Mouse (Mus musculus) brain, embryonic 14.5 days (tissue): Measurements from ENCODE around the gene Cisd2.
A peak's percentile ranks its signal among the peaks of the same experiment; 100 is the strongest.

ENCODE experiments used
- CTCF ChIP-seq: fragments of 200-500 bp; IDR thresholded peaks from 2 replicates; pipeline ENCODE4 v1.5.1; 2012; ENCODE audit warnings: inconsistent platforms, mild to moderate bottlenecking, moderate library complexity, borderline replicate concordance; ENCODE audit not compliant: insufficient read depth, insufficient read length; ENCODE audit errors: extremely low read depth
- POLR2A ChIP-seq: fragments of 200-500 bp; IDR thresholded peaks from 2 replicates; pipeline ENCODE4 v1.6.1; 2012; ENCODE audit warnings: mild to moderate bottlenecking, inconsistent platforms, borderline replicate concordance; ENCODE audit not compliant: poor library complexity, insufficient read depth, insufficient read length, severe bottlenecking; ENCODE audit errors: extremely low read depth

DNA sequence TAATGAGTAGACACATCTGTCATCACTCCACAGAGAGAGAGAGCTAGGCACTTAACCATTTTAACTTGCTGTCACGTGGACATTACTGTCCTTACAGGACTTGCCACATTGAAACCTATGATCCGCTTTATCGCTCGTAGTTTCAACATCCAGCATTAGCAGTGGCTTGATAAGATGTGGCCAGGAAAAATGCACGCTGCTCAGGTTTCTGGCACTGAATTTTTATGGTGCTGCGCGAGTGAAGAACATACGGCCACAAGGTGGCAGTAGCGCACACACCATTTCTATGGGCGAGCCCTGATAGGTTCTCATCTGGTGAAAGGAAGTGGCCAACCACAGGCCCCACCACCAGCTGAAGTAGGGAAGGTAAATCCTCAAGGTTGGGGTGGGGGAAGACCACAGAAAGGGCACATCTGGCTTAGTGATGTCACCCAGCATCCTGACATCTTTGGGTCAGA, 21.5 kb downstream of the Cisd2 start:
- TF ChIP-seq CTCF: peak; percentile 82
- TF ChIP-seq POLR2A: no peak
